Mouse (Mus musculus) limb, embryonic 11.5 days (tissue): ENCODE measurements around the gene Specc1. TPM values are rescaled to one million over a fixed set of nuclear protein-coding genes. Genes with fewer than 3 reads are reported as not detected.

ENCODE experiments used
- ATAC-seq: fragments of 200-750 bp; cut with Nextera tagmentation; 2 replicates; pipeline ENCODE4 v1.8.0; 2017; ENCODE audit warnings: low read depth; ENCODE audit not compliant: insufficient number of reproducible peaks, low FRiP score, low TSS enrichment
- DNase-seq: peaks from one replicate; pipeline ENCODE4 v3.0.0-alpha.2; 2015; ENCODE audit warnings: low spot score
- H3K27ac ChIP-seq: fragments of 300-500 bp; sonication (generic); replicated peaks from 2 replicates; pipeline ENCODE4 v1.5.1; 2014; ENCODE audit warnings: low read depth, mild to moderate bottlenecking, low read length
- H3K27me3 ChIP-seq: fragments of 300-500 bp; sonication (generic); 2 replicates; pipeline ENCODE4 v1.6.1; 2014; ENCODE audit warnings: mild to moderate bottlenecking, low read length, mixed read lengths; ENCODE audit not compliant: control insufficient read depth, insufficient read depth
- H3K36me3 ChIP-seq: fragments of 300-500 bp; sonication (generic); 2 replicates; pipeline ENCODE4 v1.6.1; 2014; ENCODE audit warnings: mild to moderate bottlenecking, low read length, moderate library complexity, mixed read lengths; ENCODE audit not compliant: control insufficient read depth, insufficient read depth
- H3K4me1 ChIP-seq: fragments of 300-500 bp; sonication (generic); 2 replicates; pipeline ENCODE4 v1.6.1; 2014; ENCODE audit warnings: low read length, mixed read lengths; ENCODE audit not compliant: control insufficient read depth, insufficient read depth
- H3K4me2 ChIP-seq: fragments of 300-500 bp; sonication (generic); 2 replicates; pipeline ENCODE4 v1.6.1; 2014; ENCODE audit warnings: low read depth, mild to moderate bottlenecking, moderate library complexity; ENCODE audit not compliant: severe bottlenecking
- H3K4me3 ChIP-seq: fragments of 300-500 bp; sonication (generic); 2 replicates; pipeline ENCODE4 v1.5.1; 2014; ENCODE audit warnings: low read depth, low read length
- H3K9ac ChIP-seq: fragments of 300-500 bp; sonication (generic); 2 replicates; pipeline ENCODE4 v1.6.1; 2014; ENCODE audit warnings: mild to moderate bottlenecking, low read length
- H3K9me3 ChIP-seq: fragments of 300-500 bp; sonication (generic); 2 replicates; pipeline ENCODE4 v1.6.1; 2016; ENCODE audit warnings: low read length; ENCODE audit not compliant: control insufficient read depth
- WGBS: fragments of 180-500 bp; shearing (Covaris S2); extraction: QIAGEN DNeasy Blood & Tissue Kit; methylation state at CpG from one replicate; pipeline ENCODE4 v1.1.7; 2014; 5-methylcytosine and 5-hydroxymethylcytosine counted together
- polyA plus RNA-seq: library from polyadenylated mRNA; unstranded; fragments of >200 nt; fragmentation: Nextera tagmentation; extraction: Ambion mirVana; gene quantifications from 2 replicates; pipeline ENCODE4 v1.2.1, GENCODE M21; 2014

Gene Specc1
- polyA plus RNA-seq, 1 experiment from 2014 or later: 17.8 TPM

DNA sequence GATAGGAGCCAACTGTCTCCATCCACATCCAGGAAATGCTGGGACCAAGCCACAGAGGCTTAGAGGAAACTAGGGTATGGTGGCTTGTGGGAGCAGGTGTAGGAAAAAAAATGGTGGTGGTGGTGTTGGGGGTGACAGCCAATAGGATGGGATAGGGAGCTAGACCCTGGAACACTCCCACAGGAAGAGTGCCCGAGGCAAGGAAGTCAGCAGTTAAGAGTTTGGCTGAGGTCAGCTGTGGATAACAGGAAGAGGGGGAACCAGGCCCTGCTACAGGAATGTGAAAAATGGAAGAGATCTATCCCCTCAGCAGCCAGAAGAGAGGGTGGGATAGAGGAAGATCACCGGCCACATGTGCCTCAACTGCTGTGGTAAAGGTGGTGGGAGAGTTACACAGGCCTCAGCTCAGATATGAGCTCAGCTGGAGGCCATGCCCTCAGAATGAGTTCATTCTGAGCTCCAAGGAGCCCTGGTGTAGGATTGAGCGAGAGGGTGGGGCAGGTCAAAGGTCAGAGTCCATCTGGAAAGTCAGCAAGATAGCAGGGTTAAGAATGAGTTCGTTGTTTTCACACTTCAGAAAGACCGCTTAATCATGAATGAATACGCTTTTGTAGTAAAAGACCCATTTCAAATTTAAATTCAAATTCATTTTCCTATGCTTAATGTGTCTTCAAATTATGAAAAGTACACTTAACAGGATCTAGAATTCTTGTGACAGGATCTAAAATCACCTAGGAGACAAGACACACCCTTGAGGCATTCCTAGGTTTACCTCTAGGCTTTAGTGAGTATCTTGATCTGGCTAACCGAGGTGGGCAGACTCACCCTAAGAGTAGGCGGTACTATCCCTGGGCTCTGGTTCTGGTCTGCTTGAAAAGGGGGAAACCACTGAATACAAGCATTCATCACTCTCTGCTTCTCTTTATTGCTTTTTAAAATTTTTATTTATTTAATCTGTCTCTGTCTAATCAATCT is 94.1 kb downstream of the Specc1 start:
- ATAC-seq (no peak), DNase-seq (no peak)
- no peak overlapping the region for H3K4me2 ChIP-seq
- no peaks in the 10 kb centered on the region for H3K9me3 ChIP-seq
- no peak overlapping the region for H3K27ac ChIP-seq
- no peaks in the 10 kb centered on the region for H3K27me3 ChIP-seq
- WGBS: 67% methylated on average over 8 of the region's 8 CpGs
- H3K4me3 ChIP-seq: no peak overlapping the region
- H3K4me1 ChIP-seq: no peaks in the 10 kb centered on the region
- no peaks in the 10 kb centered on the region for H3K36me3 ChIP-seq
- H3K9ac ChIP-seq: no peak overlapping the region

DNA sequence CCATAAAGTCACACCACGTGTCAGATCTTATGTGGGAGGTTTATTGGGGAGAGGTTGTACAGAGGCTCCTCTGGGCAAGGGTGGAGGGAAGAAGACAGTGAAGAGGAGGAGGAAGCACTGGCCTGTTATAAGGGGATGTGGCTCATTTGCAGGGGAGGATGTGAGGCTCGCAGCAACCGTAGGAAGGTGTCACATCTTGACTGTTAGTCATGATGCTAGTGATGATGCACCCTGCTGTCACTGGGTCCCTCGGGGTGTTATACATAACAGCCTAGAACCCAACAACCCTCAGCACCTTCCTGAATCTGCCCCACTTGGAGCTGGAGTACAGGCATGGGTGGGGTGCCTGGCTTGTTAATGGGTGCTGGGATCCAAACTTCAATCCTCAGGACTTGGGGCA is 94.9 kb downstream of the Specc1 start:
- no peaks in the 10 kb centered on the region for H3K36me3 ChIP-seq
- DNase-seq: no peak
- no peak overlapping the region for H3K9ac ChIP-seq
- no peak overlapping the region for H3K4me3 ChIP-seq
- no peak overlapping the region for H3K4me2 ChIP-seq
- WGBS: 76% methylated on average over 4 of the region's 4 CpGs
- H3K4me1 ChIP-seq: no peaks in the 10 kb centered on the region
- no peaks in the 10 kb centered on the region for H3K9me3 ChIP-seq
- no peak overlapping the region for H3K27ac ChIP-seq
- H3K27me3 ChIP-seq: no peaks in the 10 kb centered on the region
- no peak for ATAC-seq

DNA sequence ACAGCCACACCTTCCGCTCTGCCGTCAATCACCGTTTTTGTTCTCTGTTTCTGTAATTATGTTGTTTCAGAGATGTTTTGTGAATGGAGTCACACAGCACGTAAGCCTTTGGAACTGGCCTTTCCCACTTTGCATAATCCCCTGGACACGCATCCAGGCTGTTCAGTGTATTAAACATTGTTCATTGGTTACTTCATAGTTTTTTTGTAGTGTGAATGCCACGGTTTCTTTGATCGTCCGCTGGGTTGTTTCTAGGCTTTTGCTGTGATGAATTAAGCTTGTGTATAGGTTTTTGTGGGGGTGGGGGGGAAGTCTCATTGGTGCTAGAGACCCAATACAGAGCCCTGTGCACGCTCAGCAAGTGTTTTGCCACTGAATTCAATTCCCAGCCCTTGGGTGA is 97.4 kb downstream of the Specc1 start:
- Histone ChIP-seq H3K4me3 (no peak overlapping the region), H3K9me3 (no peaks in the 10 kb centered on the region), H3K27ac (no peak overlapping the region), H3K9ac (no peak overlapping the region), H3K27me3 (no peaks in the 10 kb centered on the region), H3K4me2 (no peak overlapping the region), H3K36me3 (no peaks in the 10 kb centered on the region), H3K4me1 (no peaks in the 10 kb centered on the region)
- DNase-seq: no peak
- WGBS: 90% methylated on average over 9 of the region's 9 CpGs
- ATAC-seq: no peak

DNA sequence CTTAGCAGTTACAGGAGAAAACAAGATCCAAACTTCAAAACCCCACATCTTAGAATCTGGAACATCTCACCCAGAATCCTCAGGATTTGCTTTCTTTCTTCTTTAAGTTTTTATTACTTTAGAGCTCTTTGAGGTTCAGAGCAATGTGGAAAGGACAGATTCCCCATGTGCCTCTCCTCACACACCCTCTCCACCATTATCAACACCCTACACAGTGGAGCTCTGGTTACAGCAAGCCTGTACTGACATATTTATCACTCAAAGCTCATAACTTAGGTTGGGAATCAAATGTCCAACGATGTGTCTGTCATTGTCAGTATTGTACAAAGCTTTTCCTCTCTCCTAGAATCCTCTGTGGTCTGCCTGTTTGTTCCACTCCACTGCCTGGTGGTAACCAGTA is 108.0 kb downstream of the Specc1 start:
- Histone ChIP-seq H3K27me3 (no peaks in the 10 kb centered on the region), H3K27ac (no peak overlapping the region), H3K4me2 (no peak overlapping the region), H3K9me3 (no peaks in the 10 kb centered on the region), H3K36me3 (no peaks in the 10 kb centered on the region), H3K4me1 (no peaks in the 10 kb centered on the region), H3K9ac (no peak overlapping the region), H3K4me3 (no peak overlapping the region)
- DNase-seq (no peak), ATAC-seq (no peak)
- 53% methylated on average over 1 of the region's 1 CpGs for WGBS

DNA sequence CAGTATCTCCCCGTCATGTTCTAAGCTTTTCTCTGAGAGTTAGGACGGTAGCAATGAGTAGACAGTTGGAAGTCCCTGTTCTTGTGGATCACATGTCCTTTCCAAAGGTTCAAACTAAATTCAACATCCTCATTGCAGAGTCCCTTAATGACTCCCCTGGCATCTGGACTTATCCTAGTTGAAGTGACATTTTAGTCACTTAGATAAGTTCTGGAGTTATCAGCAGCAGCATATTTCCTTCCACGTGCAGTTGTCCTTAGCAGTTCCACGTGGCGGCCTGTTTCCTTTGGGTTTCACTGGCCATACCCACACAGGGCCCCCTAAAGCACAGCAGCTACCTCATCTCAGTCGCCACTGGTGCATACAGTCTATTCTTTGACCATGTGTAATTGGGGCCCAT is 109.1 kb downstream of the Specc1 start:
- Histone ChIP-seq H3K36me3 (no peaks in the 10 kb centered on the region), H3K9ac (no peak overlapping the region), H3K27ac (no peak overlapping the region), H3K9me3 (no peaks in the 10 kb centered on the region), H3K4me1 (no peaks in the 10 kb centered on the region), H3K4me2 (no peak overlapping the region), H3K27me3 (no peaks in the 10 kb centered on the region), H3K4me3 (no peak overlapping the region)
- no peak for DNase-seq
- no peak for ATAC-seq
- 71% methylated on average over 6 of the region's 6 CpGs for WGBS

DNA sequence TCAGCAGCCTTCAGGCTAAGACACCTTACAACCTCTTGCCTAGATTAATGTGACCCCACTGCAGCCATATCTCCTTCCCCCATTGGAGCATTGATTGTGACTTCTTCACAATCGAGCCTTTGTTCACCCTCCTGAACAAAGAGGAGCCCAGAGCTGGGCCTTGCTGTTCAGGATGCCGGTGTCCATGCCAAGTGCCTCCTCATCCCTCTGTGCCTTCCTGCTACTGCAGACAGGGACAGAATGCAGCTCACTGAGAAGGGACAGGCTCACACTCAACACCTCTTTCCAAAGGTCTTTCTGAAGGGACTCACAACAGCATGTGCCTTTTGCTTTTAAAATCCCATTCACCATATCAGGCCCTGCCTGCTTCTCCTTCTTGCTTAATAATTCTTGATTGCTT is 113.0 kb downstream of the Specc1 start:
- no peaks in the 10 kb centered on the region for H3K9me3 ChIP-seq
- 69% methylated on average over 2 of the region's 2 CpGs for WGBS
- DNase-seq (no peak), ATAC-seq (no peak)
- H3K27me3 ChIP-seq: no peaks in the 10 kb centered on the region
- no peaks in the 10 kb centered on the region for H3K36me3 ChIP-seq
- H3K9ac ChIP-seq: no peak overlapping the region
- H3K27ac ChIP-seq: no peak overlapping the region
- H3K4me3 ChIP-seq: no peak overlapping the region
- no peak overlapping the region for H3K4me2 ChIP-seq
- H3K4me1 ChIP-seq: no peaks in the 10 kb centered on the region

DNA sequence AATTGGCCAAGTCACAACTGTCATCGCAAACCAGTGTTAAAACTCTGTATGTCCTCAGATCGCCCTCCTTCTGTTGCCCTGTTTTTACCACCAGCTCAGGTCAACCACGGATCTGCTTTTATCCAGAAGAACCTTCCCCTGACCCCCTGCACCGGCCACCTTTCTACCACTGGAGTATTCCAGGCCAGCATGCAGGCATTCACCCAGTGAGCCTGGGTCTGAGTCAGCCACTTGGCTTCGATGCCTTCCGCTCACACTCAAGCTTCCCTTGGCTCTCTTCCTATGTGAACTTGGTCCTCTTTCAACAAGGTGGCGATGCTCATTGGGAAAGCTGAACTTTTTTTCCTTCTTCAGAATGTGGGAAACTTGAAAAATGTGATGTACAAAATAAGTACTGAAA is 113.6 kb downstream of the Specc1 start:
- WGBS: 63% methylated on average over 7 of the region's 7 CpGs
- Histone ChIP-seq H3K4me1 (no peaks in the 10 kb centered on the region), H3K27ac (no peak overlapping the region), H3K4me2 (no peak overlapping the region), H3K9ac (no peak overlapping the region), H3K9me3 (no peaks in the 10 kb centered on the region), H3K27me3 (no peaks in the 10 kb centered on the region), H3K36me3 (no peaks in the 10 kb centered on the region), H3K4me3 (no peak overlapping the region)
- DNase-seq (no peak), ATAC-seq (no peak)

DNA sequence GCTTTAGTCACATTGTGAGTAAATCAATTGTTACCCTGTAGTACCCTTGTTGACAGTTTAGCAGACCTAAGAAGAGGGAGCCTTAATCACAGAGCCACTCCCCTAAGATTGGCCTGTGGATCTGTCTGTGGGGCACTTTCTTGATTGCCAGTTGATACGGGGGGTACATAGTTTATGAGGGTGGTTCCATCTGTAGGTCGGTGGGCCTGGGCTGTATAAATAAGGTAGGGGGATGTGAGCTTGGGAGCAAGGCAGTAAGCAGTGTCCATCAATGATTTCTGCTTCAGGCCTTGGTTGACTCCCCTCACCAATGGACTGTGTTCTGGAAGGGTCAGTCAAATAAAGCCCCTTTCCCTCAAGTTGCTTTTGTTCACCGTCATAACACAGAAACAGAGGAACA is 115.8 kb downstream of the Specc1 start:
- no peak for ATAC-seq
- Histone ChIP-seq H3K27me3 (no peaks in the 10 kb centered on the region), H3K4me1 (no peaks in the 10 kb centered on the region), H3K36me3 (no peaks in the 10 kb centered on the region), H3K4me3 (no peak overlapping the region), H3K9me3 (no peaks in the 10 kb centered on the region), H3K4me2 (no peak overlapping the region), H3K27ac (no peak overlapping the region), H3K9ac (no peak overlapping the region)
- WGBS: 81% methylated on average over 3 of the region's 3 CpGs
- DNase-seq: no peak
